Mouse (Mus musculus) CH12.LX (cell line): ENCODE measurements at regions not wholly inside any gene's neighbourhood (a gene's known extent, or its start where the extent isn't known, plus 50 kb on each side); places are given as distances from the start of the nearest gene placed in this dataset.

Experiments used
- DNase-seq: peaks from one replicate; pipeline ENCODE4 v3.0.0-alpha.2; 2013; ENCODE audit errors: extremely low read depth
- H3K27ac ChIP-seq: 2 replicates; pipeline ENCODE4 v1.5.1; 2012; ENCODE audit warnings: low read depth, mild to moderate bottlenecking, control low read depth, moderate library complexity; ENCODE audit not compliant: insufficient read depth
- H3K27me3 ChIP-seq: replicated peaks from 2 replicates; pipeline ENCODE3; 2012; ENCODE audit warnings: inconsistent platforms
- H3K36me3 ChIP-seq, 2 experiments: replicated peaks in 1 of 2; 2 replicates each; pipeline versions ENCODE3 to v1.6.1; 2012; ENCODE audit warnings: inconsistent platforms in 1 of 2, low read length in 1 of 2, mild to moderate bottlenecking in 1 of 2, mixed read lengths in 1 of 2, moderate library complexity in 1 of 2; ENCODE audit not compliant: control insufficient read depth in 1 of 2, insufficient read depth in 1 of 2
- H3K4me1 ChIP-seq, 2 experiments: 2 replicates each; pipeline ENCODE4 v1.6.1; 2012; ENCODE audit warnings: inconsistent platforms in 1 of 2, moderate library complexity in 1 of 2; ENCODE audit not compliant: insufficient read depth in 2 of 2, control insufficient read depth in 1 of 2
- H3K4me2 ChIP-seq: 2 replicates; pipeline ENCODE4 v1.6.1; 2012; ENCODE audit warnings: low read depth, mild to moderate bottlenecking, control low read depth; ENCODE audit not compliant: poor library complexity, insufficient read depth, severe bottlenecking
- H3K4me3 ChIP-seq, 3 experiments: fragments of 150-350 bp in 1 of 3; sonication (generic) in 1 of 3; replicated peaks in 1 of 3; 2 replicates each; pipeline versions ENCODE3 to v1.5.1; 2011 to 2012; ENCODE audit warnings: low read depth in 2 of 3, low read length in 2 of 3, mild to moderate bottlenecking in 2 of 3, moderate library complexity in 2 of 3, control low read depth in 1 of 3, improper control_type of control experiment in 1 of 3, inconsistent platforms in 1 of 3, mixed read lengths in 1 of 3; ENCODE audit not compliant: poor library complexity in 1 of 3
- H3K79me2 ChIP-seq: replicated peaks from 2 replicates; pipeline ENCODE4 v1.6.1; 2012; ENCODE audit warnings: mild to moderate bottlenecking, moderate library complexity; ENCODE audit not compliant: control insufficient read depth, poor library complexity, insufficient read depth, severe bottlenecking; ENCODE audit errors: extremely low read depth
- H3K9ac ChIP-seq: 2 replicates; pipeline ENCODE4 v1.6.1; 2012; ENCODE audit warnings: low read depth, mild to moderate bottlenecking, control low read depth, moderate library complexity; ENCODE audit not compliant: insufficient read depth
- H3K9me3 ChIP-seq: replicated peaks from 2 replicates; pipeline ENCODE3; 2012; ENCODE audit warnings: low read length, inconsistent platforms, mixed read lengths
- BHLHE40 ChIP-seq: IDR thresholded peaks from 2 replicates; pipeline ENCODE4 v1.6.1; 2011; ENCODE audit warnings: mild to moderate bottlenecking, low read depth, low read length, improper control_type of control experiment
- CHD2 ChIP-seq: IDR thresholded peaks from 2 replicates; pipeline ENCODE4 v1.6.1; 2011; ENCODE audit warnings: low read length, improper control_type of control experiment
- E2F4 ChIP-seq: IDR thresholded peaks from 2 replicates; pipeline ENCODE4 v1.6.1; 2011; ENCODE audit warnings: low read depth, low read length, improper control_type of control experiment; ENCODE audit not compliant: insufficient replicate concordance
- ELF1 ChIP-seq: IDR thresholded peaks from 2 replicates; pipeline ENCODE4 v1.6.1; 2014; ENCODE audit warnings: low read depth, mild to moderate bottlenecking, inconsistent platforms, low read length, improper control_type of control experiment
- EP300 ChIP-seq: IDR thresholded peaks from 2 replicates; pipeline ENCODE4 v1.6.1; 2011; ENCODE audit warnings: low read length, improper control_type of control experiment
- ETS1 ChIP-seq: conservative IDR thresholded peaks from 2 replicates; pipeline ENCODE4 v1.6.1; 2012; ENCODE audit warnings: low read depth, mild to moderate bottlenecking, inconsistent platforms, low read length, improper control_type of control experiment, moderate library complexity
- GABPA ChIP-seq: IDR thresholded peaks from 2 replicates; pipeline ENCODE4 v1.6.1; 2012; ENCODE audit warnings: low read depth, low read length, improper control_type of control experiment, inconsistent platforms; ENCODE audit not compliant: insufficient replicate concordance
- HCFC1 ChIP-seq: IDR thresholded peaks from 2 replicates; pipeline ENCODE4 v1.6.1; 2012; ENCODE audit warnings: low read depth, mild to moderate bottlenecking, inconsistent platforms, low read length, improper control_type of control experiment
- IRF4 ChIP-seq: IDR thresholded peaks from 2 replicates; pipeline ENCODE4 v1.6.1; 2014; ENCODE audit warnings: low read depth, mild to moderate bottlenecking, inconsistent platforms, low read length, improper control_type of control experiment
- MEF2A ChIP-seq: IDR thresholded peaks from 2 replicates; pipeline ENCODE4 v1.6.1; 2014; ENCODE audit warnings: low read depth, mild to moderate bottlenecking, inconsistent platforms, low read length, improper control_type of control experiment, borderline replicate concordance
- MXI1 ChIP-seq: IDR thresholded peaks from 2 replicates; pipeline ENCODE4 v1.6.1; 2011; ENCODE audit warnings: mild to moderate bottlenecking, low read depth, low read length, improper control_type of control experiment
- NELFE ChIP-seq: IDR thresholded peaks from 2 replicates; pipeline ENCODE4 v1.6.1; 2011; ENCODE audit warnings: low read depth, low read length, improper control_type of control experiment
- NRF1 ChIP-seq: IDR thresholded peaks from 2 replicates; pipeline ENCODE4 v1.6.1; 2014; ENCODE audit warnings: low read depth, mild to moderate bottlenecking, inconsistent platforms, low read length, improper control_type of control experiment, moderate library complexity
- POLR2A ChIP-seq: IDR thresholded peaks from 2 replicates; pipeline ENCODE4 v1.6.1; 2011; ENCODE audit warnings: low read depth, mild to moderate bottlenecking, improper control_type of control experiment, low read length
- SMC3 ChIP-seq: IDR thresholded peaks from 2 replicates; pipeline ENCODE4 v1.6.1; 2011; ENCODE audit warnings: low read depth, low read length, improper control_type of control experiment
- TCF12 ChIP-seq: IDR thresholded peaks from 2 replicates; pipeline ENCODE4 v1.6.1; 2014; ENCODE audit warnings: low read depth, mild to moderate bottlenecking, inconsistent platforms, low read length, improper control_type of control experiment
- dilution Hi-C: fragments of 300-500 bp; cut with MboI; formaldehyde crosslinking; loops from 2 replicates; pipeline ENCODE4 v1.14.3; 2020; ENCODE audit warnings: low sequenced_read_pairs; ENCODE audit not compliant: extremely low pct_unique_long_range_greater_than_20kb, extremely low pct_ligation_motif_present
- in situ Hi-C: fragments of 300-500 bp; cut with MboI; formaldehyde crosslinking; loops from 3 replicates; pipeline ENCODE4 v1.14.3; 2019; ENCODE audit warnings: low sequenced_read_pairs, low pct_ligation_motif_present, low pct_unique_long_range_greater_than_20kb, mixed read lengths

- TF ChIP-seq ELF1 (no peak), TCF12 (no peak)
- Histone ChIP-seq H3K27ac (no peak overlapping the region), H3K79me2 (no peaks in the 10 kb centered on the region), H3K4me1 (no peaks in the 10 kb centered on the region), H3K27me3 (no peaks in the 10 kb centered on the region), H3K36me3 (no peaks in the 10 kb centered on the region), H3K9ac (no peak overlapping the region), H3K9me3 (no peaks in the 10 kb centered on the region), H3K4me2 (no peak overlapping the region), H3K4me3 (no peak overlapping the region)
- in situ Hi-C loops (no loop called here), dilution Hi-C loops (no loop called here)
- no peak for DNase-seq
These were observed 231.0 kb upstream of the Mpdz start for GRCm38 (mm10) chr4:81673398-81674265.

- no peak overlapping the region for H3K27ac ChIP-seq
- dilution Hi-C loops = no loop called here
These were observed 229.4 kb upstream of the Mpdz start for GRCm38 (mm10) chr4:81671986-81672385.

GRCm38 (mm10) chr4:81669181-81669580 is 226.6 kb upstream of the Mpdz start:
- H3K79me2 ChIP-seq = no peaks in the 10 kb centered on the region
- DNase-seq = no peak
- H3K4me2 ChIP-seq = no peak overlapping the region
- H3K27ac ChIP-seq = no peak overlapping the region
- H3K4me3 ChIP-seq = no peak overlapping the region
- no peaks in the 10 kb centered on the region for H3K9me3 ChIP-seq
- H3K27me3 ChIP-seq = no peaks in the 10 kb centered on the region
- H3K4me1 ChIP-seq = no peaks in the 10 kb centered on the region
- in situ Hi-C loops = no loop called here
- no peak overlapping the region for H3K9ac ChIP-seq
- no peak for TF ChIP-seq IRF4
- no peak for TF ChIP-seq ETS1
- no peak for TF ChIP-seq MEF2A
- no peak for TF ChIP-seq BHLHE40
- no peak for TF ChIP-seq SMC3
- no peak for TF ChIP-seq EP300
- no peak for TF ChIP-seq NRF1
- TF ChIP-seq HCFC1 = no peak
- dilution Hi-C loops = no loop called here
- no peaks in the 10 kb centered on the region for H3K36me3 ChIP-seq

More at GRCm38 (mm10) chr4:81671986-81672385, 229.4 kb upstream of the Mpdz start:
- Histone ChIP-seq H3K4me2 (no peak overlapping the region), H3K4me3 (no peak overlapping the region), H3K36me3 (no peaks in the 10 kb centered on the region), H3K9me3 (no peaks in the 10 kb centered on the region), H3K4me1 (no peaks in the 10 kb centered on the region), H3K27me3 (no peaks in the 10 kb centered on the region)
- no peak for TF ChIP-seq NELFE
- no peak for TF ChIP-seq E2F4
- TF ChIP-seq MXI1 = no peak
- TF ChIP-seq POLR2A = no peak
- no peak for TF ChIP-seq ELF1
- no peak for TF ChIP-seq CHD2
- TF ChIP-seq GABPA = no peak
- TF ChIP-seq, all 38 proteins: peak for 0
- Histone ChIP-seq H3K9ac (no peak overlapping the region), H3K79me2 (no peaks in the 10 kb centered on the region)
- in situ Hi-C loops = no loop called here
- no peak for DNase-seq
